Mouse (Mus musculus) midbrain, embryonic 14.5 days (tissue): Measurements from ENCODE around the gene Snapin. TPM values are rescaled to one million over a fixed set of nuclear protein-coding genes. Genes with fewer than 3 reads are reported as not detected.

Source experiments
- ATAC-seq: fragments of 200-750 bp; cut with Nextera tagmentation; 2 replicates; pipeline ENCODE4 v1.8.0; 2017; ENCODE audit warnings: moderate number of reproducible peaks, moderate library complexity; ENCODE audit not compliant: low FRiP score, low TSS enrichment
- DNase-seq: peaks from one replicate; pipeline ENCODE4 v3.0.0-alpha.2; 2015
- H3K27ac ChIP-seq: fragments of 300-500 bp; sonication (generic); replicated peaks from 2 replicates; pipeline ENCODE4 v1.5.1; 2014; ENCODE audit warnings: mild to moderate bottlenecking, low read depth, low read length, moderate library complexity
- H3K27me3 ChIP-seq: fragments of 300-500 bp; sonication (generic); 2 replicates; pipeline ENCODE4 v1.6.1; 2014; ENCODE audit warnings: low read length, control low read depth, mixed read lengths; ENCODE audit not compliant: control insufficient read depth, insufficient read depth
- H3K36me3 ChIP-seq: fragments of 300-500 bp; sonication (generic); 2 replicates; pipeline ENCODE4 v1.6.1; 2014; ENCODE audit warnings: low read length, control low read depth; ENCODE audit not compliant: control insufficient read depth, insufficient read depth
- H3K4me1 ChIP-seq: fragments of 300-500 bp; sonication (generic); 2 replicates; pipeline ENCODE4 v1.6.1; 2014; ENCODE audit warnings: mild to moderate bottlenecking, antibody characterized with exemption, low read length, control low read depth; ENCODE audit not compliant: control insufficient read depth, insufficient read depth
- H3K4me2 ChIP-seq: fragments of 300-500 bp; sonication (generic); 2 replicates; pipeline ENCODE4 v1.6.1; 2014; ENCODE audit warnings: mild to moderate bottlenecking, low read length, moderate library complexity
- H3K4me3 ChIP-seq: fragments of 300-500 bp; sonication (generic); replicated peaks from 2 replicates; pipeline ENCODE4 v1.5.1; 2014; ENCODE audit warnings: low read depth, low read length
- H3K9ac ChIP-seq: fragments of 300-500 bp; sonication (generic); replicated peaks from 2 replicates; pipeline ENCODE4 v1.6.1; 2014; ENCODE audit warnings: mild to moderate bottlenecking, low read length, moderate library complexity
- H3K9me3 ChIP-seq: fragments of 300-500 bp; sonication (generic); 2 replicates; pipeline ENCODE4 v1.6.1; 2016; ENCODE audit warnings: low read length, control low read depth, mixed read lengths; ENCODE audit not compliant: control insufficient read depth
- WGBS: fragments of 180-500 bp; shearing (Covaris S2); extraction: QIAGEN DNeasy Blood & Tissue Kit; methylation state at CpG from one replicate; pipeline ENCODE4 v1.1.7; 2014; 5-methylcytosine and 5-hydroxymethylcytosine counted together
- polyA plus RNA-seq: library from polyadenylated mRNA; unstranded; fragments of >200 nt; fragmentation: Nextera tagmentation; extraction: Ambion mirVana; gene quantifications from 2 replicates; pipeline ENCODE4 v1.2.1, GENCODE M21; 2014

Gene Snapin
- polyA plus RNA-seq, 1 experiment from 2014 or later, result 92.8 TPM

GRCm38 (mm10) chr3:90454931-90455330 is 35.9 kb downstream of the Snapin start:
- no peak overlapping the region for H3K4me3 ChIP-seq
- no peak for ATAC-seq

GRCm38 (mm10) chr3:90451396-90452095 is 39.3 kb downstream of the Snapin start:
- Histone ChIP-seq H3K9ac (no peak overlapping the region), H3K27ac (no peak overlapping the region), H3K36me3 (no peaks in the 10 kb centered on the region), H3K4me3 (no peak overlapping the region), H3K27me3 (no peaks in the 10 kb centered on the region), H3K9me3 (no peaks in the 10 kb centered on the region), H3K4me2 (0 out of 2 replicates have a peak overlapping the region, but pooled peaks have one; percentile 3), H3K4me1 (peaks cover 8% of the 10 kb centered on the region; the same call in 1 of the 2 replicates)
- 51% methylated on average over 10 of the region's 10 CpGs for WGBS
- ATAC-seq (no peak), DNase-seq (no peak)

More at GRCm38 (mm10) chr3:90454931-90455330, 35.9 kb downstream of the Snapin start:
- DNase-seq, result no peak
- no peak overlapping the region for H3K4me2 ChIP-seq
- no peaks in the 10 kb centered on the region for H3K27me3 ChIP-seq
- no peak overlapping the region for H3K9ac ChIP-seq
- H3K4me1 ChIP-seq, result no peaks in the 10 kb centered on the region
- 91% methylated on average over 14 of the region's 14 CpGs for WGBS
- H3K27ac ChIP-seq, result no peak overlapping the region
- H3K9me3 ChIP-seq, result no peaks in the 10 kb centered on the region
- H3K36me3 ChIP-seq, result no peaks in the 10 kb centered on the region

GRCm38 (mm10) chr3:90450874-90451273 is 40.0 kb downstream of the Snapin start:
- no peaks in the 10 kb centered on the region for H3K36me3 ChIP-seq
- H3K9me3 ChIP-seq, result no peaks in the 10 kb centered on the region
- no peak overlapping the region for H3K27ac ChIP-seq
- H3K4me3 ChIP-seq, result no peak overlapping the region
- H3K9ac ChIP-seq, result no peak overlapping the region
- ATAC-seq (no peak), DNase-seq (no peak)
- H3K27me3 ChIP-seq, result no peaks in the 10 kb centered on the region
- H3K4me1 ChIP-seq, result peaks cover 15% of the 10 kb centered on the region
- 34% methylated on average over 12 of the region's 12 CpGs for WGBS
- 0 out of 2 replicates have a peak overlapping the region, but pooled peaks have one; percentile 3 for H3K4me2 ChIP-seq

- Histone ChIP-seq H3K27me3 (no peaks in the 10 kb centered on the region), H3K4me2 (no peak overlapping the region), H3K4me1 (peaks cover 19% of the 10 kb centered on the region), H3K27ac (no peak overlapping the region), H3K9ac (no peak overlapping the region), H3K4me3 (no peak overlapping the region), H3K9me3 (no peaks in the 10 kb centered on the region), H3K36me3 (no peaks in the 10 kb centered on the region)
- 21% methylated on average over 6 of the region's 6 CpGs for WGBS
- no peak for DNase-seq
- ATAC-seq, result no peak
Measured at GRCm38 (mm10) chr3:90448626-90449025, 42.2 kb downstream of the Snapin start.

- Histone ChIP-seq H3K36me3 (no peaks in the 10 kb centered on the region), H3K4me2 (peak overlapping the region; percentile 59), H3K9ac (0 out of 2 replicates have a peak overlapping the region, but pooled peaks have one; percentile 42), H3K27me3 (no peaks in the 10 kb centered on the region), H3K4me1 (peaks cover 19% of the 10 kb centered on the region), H3K27ac (peak overlapping the region; percentile 79), H3K9me3 (no peaks in the 10 kb centered on the region), H3K4me3 (no peak overlapping the region)
- DNase-seq (peak; percentile 43), ATAC-seq (no peak)
- WGBS, result 36% methylated on average over 7 of the region's 7 CpGs
Measured at GRCm38 (mm10) chr3:90447123-90447494, 43.7 kb downstream of the Snapin start.

- H3K9ac ChIP-seq, result peak overlapping the region; percentile 42
- peak; percentile 92 for ATAC-seq
- DNase-seq, result peak; percentile 89
- no peaks in the 10 kb centered on the region for H3K27me3 ChIP-seq
- peak overlapping the region; percentile 79 for H3K27ac ChIP-seq
- peak overlapping the region; percentile 27 for H3K4me3 ChIP-seq
- H3K36me3 ChIP-seq, result no peaks in the 10 kb centered on the region
- WGBS, result 1% methylated on average over 17 of the region's 17 CpGs
- H3K4me1 ChIP-seq, result peaks cover 19% of the 10 kb centered on the region
- peak overlapping the region; percentile 59 for H3K4me2 ChIP-seq
- H3K9me3 ChIP-seq, result no peaks in the 10 kb centered on the region
Measured at GRCm38 (mm10) chr3:90446389-90447122, 44.3 kb downstream of the Snapin start.

GRCm38 (mm10) chr3:90445417-90446200 is 45.2 kb downstream of the Snapin start:
- Histone ChIP-seq H3K27ac (peak overlapping the region; percentile 79), H3K36me3 (no peaks in the 10 kb centered on the region), H3K27me3 (no peaks in the 10 kb centered on the region), H3K9me3 (no peaks in the 10 kb centered on the region), H3K9ac (peak overlapping the region; percentile 42; the same call in 1 of the 2 replicates), H3K4me2 (peak overlapping the region; percentile 59), H3K4me3 (no peak overlapping the region; the same call in 1 of the 2 replicates), H3K4me1 (peaks cover 19% of the 10 kb centered on the region)
- DNase-seq (peak; percentile 7), ATAC-seq (no peak)
- 63% methylated on average over 11 of the region's 11 CpGs for WGBS

- no peak for DNase-seq
- H3K4me3 ChIP-seq, result no peak overlapping the region
- peaks cover 19% of the 10 kb centered on the region for H3K4me1 ChIP-seq
- H3K27me3 ChIP-seq, result no peaks in the 10 kb centered on the region
- ATAC-seq, result no peak
- 85% methylated on average over 3 of the region's 3 CpGs for WGBS
- no peak overlapping the region for H3K4me2 ChIP-seq
- H3K9ac ChIP-seq, result no peak overlapping the region
- H3K27ac ChIP-seq, result no peak overlapping the region
- no peaks in the 10 kb centered on the region for H3K9me3 ChIP-seq
- no peaks in the 10 kb centered on the region for H3K36me3 ChIP-seq
Measured at GRCm38 (mm10) chr3:90443977-90444376, 46.9 kb downstream of the Snapin start.
